Mouse (Mus musculus): ENCODE measurements around the gene Cdh22.

Cdh22 gene

GRCm38 (mm10) chr2:165248967-165249366, 14.3 kb upstream of the Cdh22 start:
- peak in 1 of 2 experiments; percentile 35 for DNase-seq

GRCm38 (mm10) chr2:165246349-165246748, 11.7 kb upstream of the Cdh22 start:
- no peak for DNase-seq

GRCm38 (mm10) chr2:165243122-165243720, 8.6 kb upstream of the Cdh22 start:
- DNase-seq: no peak

GRCm38 (mm10) chr2:165242575-165242974, 7.9 kb upstream of the Cdh22 start:
- DNase-seq: no peak

- DNase-seq: no peak
Measured at GRCm38 (mm10) chr2:165241786-165242185, 7.1 kb upstream of the Cdh22 start.

- DNase-seq: no peak
Measured at GRCm38 (mm10) chr2:165240371-165240770, 5.7 kb upstream of the Cdh22 start.

GRCm38 (mm10) chr2:165239533-165240144, 5.0 kb upstream of the Cdh22 start:
- DNase-seq: peak; percentile 76 to 80

- DNase-seq: peak in 1 of 2 experiments; percentile 38
Measured at GRCm38 (mm10) chr2:165238416-165239145, 3.9 kb upstream of the Cdh22 start.

- DNase-seq: no peak
Measured at GRCm38 (mm10) chr2:165234291-165234612, 401 bp downstream of the Cdh22 start.

- DNase-seq: peak; percentile 76 to 80
Measured at GRCm38 (mm10) chr2:165233491-165234290, 962 bp downstream of the Cdh22 start.

- DNase-seq: no peak
Measured at GRCm38 (mm10) chr2:165229050-165229449, 5.6 kb downstream of the Cdh22 start.

GRCm38 (mm10) chr2:165223837-165224236, 10.8 kb downstream of the Cdh22 start:
- no peak for DNase-seq

- DNase-seq: no peak
Measured at GRCm38 (mm10) chr2:165221952-165222351, 12.7 kb downstream of the Cdh22 start.

- DNase-seq: no peak
Measured at GRCm38 (mm10) chr2:165220347-165220945, 14.2 kb downstream of the Cdh22 start.

- no peak for DNase-seq
Measured at GRCm38 (mm10) chr2:165218954-165219353, 15.7 kb downstream of the Cdh22 start.

- DNase-seq: no peak
Measured at GRCm38 (mm10) chr2:165217361-165218149, 17.1 kb downstream of the Cdh22 start.

- peak; percentile 31 to 41 for DNase-seq
Measured at GRCm38 (mm10) chr2:165215103-165215951, 19.3 kb downstream of the Cdh22 start.

- peak in 1 of 2 experiments; percentile 25 for DNase-seq
Measured at GRCm38 (mm10) chr2:165211426-165212079, 23.1 kb downstream of the Cdh22 start.

GRCm38 (mm10) chr2:165210948-165211347, 23.7 kb downstream of the Cdh22 start:
- no peak for DNase-seq

- no peak for DNase-seq
Measured at GRCm38 (mm10) chr2:165207689-165208088, 27.0 kb downstream of the Cdh22 start.
